9 mouse cellular contexts compared by ENCODE assay signal in the genomic region with DNA sequence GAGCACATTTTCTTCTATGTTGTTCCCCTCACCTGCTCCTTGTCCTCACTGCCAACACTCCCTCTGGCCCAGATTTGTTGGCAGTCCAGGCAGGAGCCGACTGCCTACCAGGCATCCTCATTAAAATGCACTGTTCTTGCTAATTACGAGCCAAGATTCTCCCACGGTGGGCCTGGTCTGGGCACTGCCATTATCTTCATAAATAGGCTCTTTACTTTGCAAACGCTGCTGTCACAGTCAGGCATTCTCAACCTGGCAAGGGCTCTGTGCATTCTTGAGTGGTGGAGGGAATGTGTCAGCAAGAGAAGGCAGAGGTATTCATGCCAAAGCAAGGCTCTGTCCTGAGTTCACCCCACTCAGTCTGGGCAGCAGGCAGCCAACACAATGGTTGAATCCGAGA. TPM values are rescaled to one million over a fixed set of nuclear protein-coding genes. Genes with fewer than 3 reads are reported as not detected.
A peak's percentile ranks its signal among the peaks of the same experiment; 100 is the strongest.
DNase-seq lines count a peak whose midpoint lies in the region; ATAC-seq and TF ChIP-seq lines count a peak whose summit lies in the region.
"Had no signal": no experiment of that assay in that cellular context is flagged by ENCODE, and none has a peak within 500 bp of the region (broad histone marks: within the 10 kb centered on the region; RNA-seq: fewer than 3 reads in every experiment).

No protein-coding gene starts in this region.

- H3K27me3 ChIP-seq in kidney, adult 2 months (replicated peaks; ENCODE audit: control insufficient read depth, insufficient read depth, low read length) = no peaks in the 10 kb centered on the region
- H3K27me3 ChIP-seq in kidney, embryonic 16.5 days (ENCODE audit: insufficient read depth, low read length) = no peaks in the 10 kb centered on the region
- no peaks in the 10 kb centered on the region for H3K27me3 ChIP-seq in forebrain, embryonic 14.5 days (replicated peaks; ENCODE audit: control insufficient read depth, insufficient read depth, low read length)
- H3K27me3 ChIP-seq in neural tube, embryonic 15.5 days (replicated peaks) = no peaks in the 10 kb centered on the region

- no peak for TF ChIP-seq POLR2A in kidney, adult 2 months (IDR thresholded peaks at IDR 0.05; ENCODE audit: low read depth, low read length)

- peak overlapping the region; percentile 1; the same call in 1 of the 2 replicates for H3K27ac ChIP-seq in kidney, adult 2 months (ENCODE audit: insufficient read depth, low read depth, low read length)
- H3K27ac ChIP-seq in kidney, embryonic 16.5 days (ENCODE audit: low read length) = no peak overlapping the region
- peak overlapping the region; percentile 79 for H3K27ac ChIP-seq in forebrain, embryonic 14.5 days (ENCODE audit: low read depth, low read length)
- peak overlapping the region; percentile 54 for H3K27ac ChIP-seq in neural tube, embryonic 15.5 days (replicated peaks)
- H3K27ac ChIP-seq: liver, embryonic 14.5 days had no signal

- no peak overlapping the region for H3K9ac ChIP-seq in kidney, embryonic 16.5 days (replicated peaks; ENCODE audit: low read length)
- H3K9ac ChIP-seq in forebrain, embryonic 14.5 days (ENCODE audit: low read length) = no peak overlapping the region
- H3K9ac ChIP-seq in neural tube, embryonic 15.5 days (replicated peaks) = no peak overlapping the region
- H3K9ac ChIP-seq: liver, embryonic 14.5 days had no signal

- H3K4me2 ChIP-seq in kidney, embryonic 16.5 days (replicated peaks; ENCODE audit: low read depth, low read length) = no peak overlapping the region
- no peak overlapping the region; the same call in 1 of the 2 replicates for H3K4me2 ChIP-seq in forebrain, embryonic 14.5 days (ENCODE audit: low read length)
- H3K4me2 ChIP-seq in neural tube, embryonic 15.5 days = no peak overlapping the region

- TF ChIP-seq CTCF in kidney, adult 2 months (conservative IDR thresholded peaks at IDR 0.05; ENCODE audit: insufficient read depth, insufficient read length, low read depth, low read length) = no peak

- DNase-seq in kidney, adult 2 months = peak; percentile 73
- DNase-seq in forebrain, embryonic 14.5 days (ENCODE audit: low spot score) = peak; percentile 96
- peak; percentile 33 to 58 for DNase-seq in heart, postnatal 36 days
- peak; percentile 49 to 93 for DNase-seq in left cerebral cortex, adult 8-10 months (ENCODE audit: low spot score in 2 of 2)
- no peak for DNase-seq in spleen, adult 12 weeks (ENCODE audit: low spot score)
- no peak for DNase-seq in T-cell, adult 2 months (ENCODE audit: low spot score)

- intact Hi-C loops in heart, postnatal 36 days (cut with DNase I) = no loop called here

- 0 out of 2 replicates have a peak, but pooled peaks cover 3% of the 10 kb centered on the region for H3K9me3 ChIP-seq in kidney, embryonic 16.5 days (ENCODE audit: low read length)
- no peaks in the 10 kb centered on the region for H3K9me3 ChIP-seq in forebrain, embryonic 14.5 days (replicated peaks; ENCODE audit: control insufficient read depth, low read length)
- H3K9me3 ChIP-seq in neural tube, embryonic 15.5 days (replicated peaks) = no peaks in the 10 kb centered on the region

- no peaks in the 10 kb centered on the region for H3K36me3 ChIP-seq in kidney, adult 2 months (ENCODE audit: control insufficient read depth, insufficient read depth, low read length)
- H3K36me3 ChIP-seq in kidney, embryonic 16.5 days (ENCODE audit: insufficient read depth, low read length) = no peaks in the 10 kb centered on the region
- H3K36me3 ChIP-seq in forebrain, embryonic 14.5 days (ENCODE audit: control insufficient read depth, insufficient read depth, low read length) = no peaks in the 10 kb centered on the region
- H3K36me3 ChIP-seq in neural tube, embryonic 15.5 days = no peaks in the 10 kb centered on the region

- WGBS in kidney, adult 2 months = 23% methylated on average over 5 of the region's 5 CpGs
- 50% methylated on average over 5 of the region's 5 CpGs for WGBS in kidney, embryonic 16.5 days
- 6% methylated on average over 5 of the region's 5 CpGs for WGBS in forebrain, embryonic 14.5 days
- 16% methylated on average over 5 of the region's 5 CpGs for WGBS in neural tube, embryonic 15.5 days

- H3K4me3 ChIP-seq in kidney, adult 2 months (ENCODE audit: insufficient read depth, low read depth, low read length) = no peak overlapping the region
- H3K4me3 ChIP-seq in kidney, embryonic 16.5 days (ENCODE audit: low read length) = no peak overlapping the region
- H3K4me3 ChIP-seq in forebrain, embryonic 14.5 days (ENCODE audit: low read depth, low read length) = no peak overlapping the region
- H3K4me3 ChIP-seq in neural tube, embryonic 15.5 days (replicated peaks) = no peak overlapping the region

- H3K4me1 ChIP-seq in kidney, adult 2 months (ENCODE audit: control insufficient read depth, insufficient read depth, low read length) = peaks cover 20% of the 10 kb centered on the region
- peaks cover 21% of the 10 kb centered on the region for H3K4me1 ChIP-seq in kidney, embryonic 16.5 days (ENCODE audit: insufficient read depth, low read length)
- peaks cover 44% of the 10 kb centered on the region for H3K4me1 ChIP-seq in forebrain, embryonic 14.5 days (ENCODE audit: control insufficient read depth, insufficient read depth, low read length)
- peaks cover 41% of the 10 kb centered on the region for H3K4me1 ChIP-seq in neural tube, embryonic 15.5 days

- ATAC-seq in kidney, embryonic 16.5 days (ENCODE audit: low FRiP score, low TSS enrichment) = no peak
- peak; percentile 84 for ATAC-seq in forebrain, embryonic 14.5 days
- ATAC-seq in neural tube, embryonic 15.5 days (ENCODE audit: low FRiP score) = peak; percentile 46; the same call in 1 of the 2 replicates

RNA-seq across cellular contexts. Expression of a gene that starts 59.4 kb away (rescaled TPM):
- 58.1 and 80.7 TPM in 2 replicates for polyA plus RNA-seq in kidney, adult 2 months (2012; rRNA removed)
- polyA plus RNA-seq in kidney, embryonic 16.5 days (2015; fragmentation: Nextera tagmentation; extraction: Ambion mirVana) = 11.3 and 12.5 TPM in 2 replicates
- polyA plus RNA-seq in forebrain, embryonic 14.5 days (2014; fragmentation: Nextera tagmentation; extraction: Ambion mirVana) = 10.8 and 15.5 TPM in 2 replicates
- 10 to 100 TPM; 12.5 to 13.3 TPM for total RNA-seq in heart, postnatal 36 days (2021)
- 100 to 1,000 TPM; 150 to 183 (median 172) TPM for total RNA-seq in left cerebral cortex, adult 8-10 months (2022)
- polyA plus RNA-seq in neural tube, embryonic 15.5 days (2015; fragmentation: Nextera tagmentation; extraction: Ambion mirVana) = 12.6 and 13.3 TPM in 2 replicates

Comparison
In these comparisons a context has a peak if more than half of its experiments do, and no peak if none do; other contexts are left out.
1. DNase-seq: peak in kidney, adult 2 months (single experiment), forebrain, embryonic 14.5 days (single experiment), heart, postnatal 36 days (2 of 2) and left cerebral cortex, adult 8-10 months (2 of 2); none in spleen, adult 12 weeks (single experiment) and T-cell, adult 2 months (single experiment).